Mouse (Mus musculus) stomach, embryonic 16.5 days (tissue): Measurements from ENCODE around the gene Ufc1. TPM values are rescaled to one million over a fixed set of nuclear protein-coding genes. Genes with fewer than 3 reads are reported as not detected.
"Not testable (repeated sequence)": the region's sequence is repeated elsewhere in the genome, so short reads cannot be mapped to it uniquely, and the experiment has no call there.

Source experiments
- ATAC-seq: fragments of 200-750 bp; cut with Nextera tagmentation; 2 replicates; pipeline ENCODE4 v1.8.0; 2017; ENCODE audit warnings: moderate number of reproducible peaks, moderate TSS enrichment; ENCODE audit not compliant: insufficient read depth, low FRiP score
- H3K27ac ChIP-seq: fragments of 300-500 bp; sonication (generic); 2 replicates; pipeline ENCODE4 v1.5.1; 2014; ENCODE audit warnings: low read length
- H3K27me3 ChIP-seq: fragments of 300-500 bp; sonication (generic); 2 replicates; pipeline ENCODE4 v1.6.1; 2014; ENCODE audit warnings: low read length, control low read depth, mixed read lengths; ENCODE audit not compliant: control insufficient read depth, insufficient read depth
- H3K36me3 ChIP-seq: fragments of 300-500 bp; sonication (generic); 2 replicates; pipeline ENCODE4 v1.6.1; 2014; ENCODE audit warnings: low read length; ENCODE audit not compliant: control insufficient read depth, insufficient read depth
- H3K4me1 ChIP-seq: fragments of 300-500 bp; sonication (generic); 2 replicates; pipeline ENCODE4 v1.6.1; 2014; ENCODE audit warnings: low read length, control low read depth, mixed read lengths; ENCODE audit not compliant: control insufficient read depth, insufficient read depth
- H3K4me2 ChIP-seq: fragments of 300-500 bp; sonication (generic); 2 replicates; pipeline ENCODE4 v1.6.1; 2014; ENCODE audit warnings: low read depth, low read length, mixed read lengths
- H3K4me3 ChIP-seq: fragments of 300-500 bp; sonication (generic); replicated peaks from 2 replicates; pipeline ENCODE4 v1.5.1; 2014; ENCODE audit warnings: mild to moderate bottlenecking, low read length
- H3K9ac ChIP-seq: fragments of 300-500 bp; sonication (generic); 2 replicates; pipeline ENCODE4 v1.6.1; 2014; ENCODE audit warnings: low read length
- H3K9me3 ChIP-seq: fragments of 300-500 bp; sonication (generic); replicated peaks from 2 replicates; pipeline ENCODE4 v1.6.1; 2016; ENCODE audit warnings: low read length, control low read depth; ENCODE audit not compliant: control insufficient read depth
- WGBS: fragments of 180-500 bp; shearing (Covaris S2); extraction: QIAGEN DNeasy Blood & Tissue Kit; methylation state at CpG from one replicate; pipeline ENCODE4 v1.1.7; 2014; 5-methylcytosine and 5-hydroxymethylcytosine counted together
- polyA plus RNA-seq: library from polyadenylated mRNA; unstranded; fragments of >200 nt; fragmentation: Nextera tagmentation; extraction: Ambion mirVana; gene quantifications from 2 replicates; pipeline ENCODE4 v1.2.1, GENCODE M21; 2015

Gene Ufc1
- polyA plus RNA-seq, 1 experiment from 2014 or later: 113 TPM

DNA sequence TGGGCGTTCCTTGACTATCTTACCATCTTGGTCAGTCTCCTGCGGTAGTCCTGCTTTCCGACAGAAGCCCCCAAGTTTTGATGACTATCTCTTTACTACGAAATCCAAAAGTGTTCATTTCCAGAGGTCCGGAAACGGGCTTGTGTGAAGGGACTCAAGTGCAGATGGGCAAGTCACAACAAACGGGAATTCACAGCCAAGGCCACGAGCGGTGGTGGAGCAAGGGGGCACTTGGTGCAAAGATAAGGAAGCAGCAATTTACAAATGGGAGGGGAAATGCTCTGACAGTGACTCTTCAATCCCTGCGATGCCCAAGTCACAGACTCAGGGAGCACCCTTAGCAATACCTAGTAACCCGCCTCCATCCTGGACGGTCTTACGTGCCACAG, 47.4 kb downstream of the Ufc1 start:
- H3K4me3 ChIP-seq: peak overlapping the region; percentile 50
- peak overlapping the region; percentile 70 for H3K9ac ChIP-seq
- 0 out of 2 replicates have a peak, but pooled peaks cover 10% of the 10 kb centered on the region for H3K36me3 ChIP-seq
- H3K9me3 ChIP-seq: no peaks in the 10 kb centered on the region
- H3K27me3 ChIP-seq: no peaks in the 10 kb centered on the region
- H3K27ac ChIP-seq: peak overlapping the region; percentile 97
- 8% methylated on average over 13 of the region's 13 CpGs for WGBS
- peaks cover 39% of the 10 kb centered on the region for H3K4me1 ChIP-seq
- H3K4me2 ChIP-seq: peak overlapping the region; percentile 59
- 0 out of 2 replicates have a peak, but pooled peaks have one; percentile 0 for ATAC-seq

DNA sequence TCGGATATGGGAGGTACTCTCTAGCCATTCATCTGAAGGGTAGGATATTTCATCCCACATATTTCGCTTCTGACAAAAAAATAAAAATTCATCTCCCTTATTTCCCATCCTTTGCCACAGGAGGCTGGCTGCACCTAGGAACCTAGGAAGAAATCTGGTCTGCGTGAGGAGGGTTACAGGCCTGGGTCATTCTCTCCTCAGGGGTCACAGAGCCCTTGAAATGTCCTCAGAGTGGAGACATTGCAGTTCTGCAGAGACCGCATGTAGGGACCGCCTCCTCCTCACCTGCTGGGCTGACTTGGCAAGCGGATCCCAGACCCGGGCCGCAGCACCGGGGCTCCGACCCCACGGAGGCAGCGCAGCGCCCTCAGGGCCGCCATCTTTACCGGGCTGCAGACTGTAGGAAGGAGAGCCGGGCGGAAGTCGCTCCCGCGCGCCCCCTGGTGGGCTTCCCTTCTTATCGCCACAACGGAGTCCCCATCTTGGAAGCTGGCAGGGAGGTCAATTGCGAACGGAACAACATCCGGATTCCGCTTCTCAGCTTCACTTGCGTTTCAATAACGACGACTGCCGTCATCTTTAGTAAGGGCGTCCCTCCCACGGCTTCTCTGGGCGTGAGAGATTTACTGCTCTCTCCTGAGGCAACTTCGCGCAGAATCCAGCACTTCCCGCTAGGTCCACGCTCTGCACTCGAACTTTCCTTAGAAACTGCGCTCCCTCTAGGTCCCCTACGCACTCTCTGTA, 47.9 kb downstream of the Ufc1 start:
- ATAC-seq: peak; percentile 91
- H3K9me3 ChIP-seq: no peaks in the 10 kb centered on the region
- no peaks in the 10 kb centered on the region for H3K27me3 ChIP-seq
- H3K4me2 ChIP-seq: peak overlapping the region; percentile 75
- WGBS: under 1% methylated on average over 41 of the region's 41 CpGs
- H3K4me1 ChIP-seq: peaks cover 33% of the 10 kb centered on the region
- H3K4me3 ChIP-seq: peak overlapping the region; percentile 83
- peak overlapping the region; percentile 97 for H3K9ac ChIP-seq
- H3K36me3 ChIP-seq: 0 out of 2 replicates have a peak, but pooled peaks cover 10% of the 10 kb centered on the region
- peak overlapping the region; percentile 97 for H3K27ac ChIP-seq

GRCm38 (mm10) chr1:171245353-171245752, 49.5 kb downstream of the Ufc1 start:
- Histone ChIP-seq H3K4me1 (peaks cover 30% of the 10 kb centered on the region), H3K4me3 (no peak overlapping the region)
- WGBS: 81% methylated on average over 8 of the region's 8 CpGs

GRCm38 (mm10) chr1:171241952-171242351, 52.9 kb downstream of the Ufc1 start:
- peaks cover 12% of the 10 kb centered on the region for H3K4me1 ChIP-seq

More at GRCm38 (mm10) chr1:171245353-171245752, 49.5 kb downstream of the Ufc1 start:
- Histone ChIP-seq H3K36me3 (peaks cover 13% of the 10 kb centered on the region; the same call in 1 of the 2 replicates), H3K9me3 (no peaks in the 10 kb centered on the region), H3K27me3 (no peaks in the 10 kb centered on the region), H3K9ac (no peak overlapping the region), H3K4me2 (peak overlapping the region; percentile 75; the same call in 1 of the 2 replicates), H3K27ac (no peak overlapping the region)
- no peak for ATAC-seq

DNA sequence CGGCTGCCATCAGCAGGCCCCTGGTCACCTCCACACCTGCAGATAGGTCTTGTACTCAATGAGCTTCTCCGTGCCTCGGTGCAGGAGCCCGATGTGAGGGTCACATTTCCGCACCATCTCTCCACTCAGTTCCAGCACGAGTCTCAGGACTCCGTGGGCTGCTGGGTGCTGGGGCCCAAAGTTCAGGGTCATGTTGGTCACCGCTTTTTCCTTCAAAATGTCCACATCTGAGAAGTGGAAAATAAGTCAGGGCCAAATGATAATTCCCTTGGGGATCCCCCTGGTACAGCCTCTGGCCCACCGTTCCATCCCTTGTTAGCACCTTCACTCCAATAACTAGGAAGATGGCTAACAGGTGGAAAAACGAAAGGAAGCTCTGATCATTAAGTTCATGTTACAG, 53.9 kb downstream of the Ufc1 start:
- 92% methylated on average over 10 of the region's 10 CpGs for WGBS
- Histone ChIP-seq H3K4me2 (no peak overlapping the region), H3K27ac (no peak overlapping the region), H3K36me3 (peaks cover 36% of the 10 kb centered on the region), H3K4me3 (no peak overlapping the region), H3K27me3 (no peaks in the 10 kb centered on the region), H3K9me3 (no peaks in the 10 kb centered on the region), H3K4me1 (peaks cover 7% of the 10 kb centered on the region), H3K9ac (no peak overlapping the region)
- no peak for ATAC-seq

More at GRCm38 (mm10) chr1:171241952-171242351, 52.9 kb downstream of the Ufc1 start:
- not testable (repeated sequence) for ATAC-seq, H3K9me3 ChIP-seq, H3K9ac ChIP-seq, H3K4me3 ChIP-seq, H3K27ac ChIP-seq, H3K27me3 ChIP-seq, H3K4me2 ChIP-seq
- WGBS: 79% methylated on average over 12 of the region's 12 CpGs
- H3K36me3 ChIP-seq: peaks cover 28% of the 10 kb centered on the region

DNA sequence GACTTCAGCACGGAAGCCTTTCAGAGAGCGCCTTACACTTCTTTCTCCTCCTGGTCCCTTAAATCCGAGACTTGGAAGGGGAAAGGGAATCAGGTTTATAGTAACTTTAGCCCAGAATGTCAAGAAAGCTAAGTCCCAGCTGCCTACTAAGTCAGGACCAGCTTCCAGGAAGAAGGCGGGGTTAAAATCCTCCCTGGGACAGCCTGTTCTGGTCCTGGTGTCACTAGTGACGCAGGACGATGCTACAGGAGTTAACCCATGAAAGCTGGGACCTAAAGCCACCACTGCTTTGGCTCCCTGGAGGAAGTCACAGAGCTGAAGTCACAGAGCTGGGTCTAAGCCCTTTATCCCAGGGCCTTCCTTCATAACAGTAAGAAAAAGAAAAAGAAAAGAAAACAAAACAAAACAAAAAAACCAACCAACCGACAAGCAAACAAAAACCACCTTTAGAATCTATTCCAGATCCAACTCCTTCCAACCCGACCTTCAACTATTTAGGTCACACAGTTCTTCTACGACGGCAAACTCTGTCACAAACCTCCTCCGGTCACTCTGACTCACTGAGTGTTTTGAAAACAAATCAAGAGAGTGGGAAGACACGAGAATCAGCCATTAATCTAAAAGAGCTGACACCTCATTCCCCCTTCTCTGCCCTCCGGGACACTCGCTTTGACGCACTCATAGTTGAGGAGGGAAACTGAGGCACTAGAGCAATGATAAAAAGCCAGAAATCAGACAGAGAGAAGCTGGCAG, 54.7 kb downstream of the Ufc1 start:
- H3K27ac ChIP-seq: no peak overlapping the region
- peaks cover 37% of the 10 kb centered on the region for H3K36me3 ChIP-seq
- H3K4me3 ChIP-seq: no peak overlapping the region
- no peaks in the 10 kb centered on the region for H3K27me3 ChIP-seq
- H3K4me1 ChIP-seq: 0 out of 2 replicates have a peak, but pooled peaks cover 2% of the 10 kb centered on the region
- WGBS: 58% methylated on average over 15 of the region's 15 CpGs
- no peak for ATAC-seq
- no peak overlapping the region for H3K4me2 ChIP-seq
- H3K9me3 ChIP-seq: no peaks in the 10 kb centered on the region
- no peak overlapping the region for H3K9ac ChIP-seq

Other genes starting within 250 kb of the Ufc1 start
- gene Fcgr3, start 230.1 kb downstream of the Ufc1 start, polyA plus RNA-seq: 17.7 and 20.2 TPM in 2 replicates
- gene Cfap126, start 181.1 kb downstream of the Ufc1 start, polyA plus RNA-seq: 2.1 and 3.1 TPM in 2 replicates
- gene Sdhc, start 144.4 kb downstream of the Ufc1 start, polyA plus RNA-seq: 282 and 298 TPM in 2 replicates
- gene Mpz, start 144.3 kb downstream of the Ufc1 start, polyA plus RNA-seq: 2.4 and 2.9 TPM in 2 replicates
- gene Pcp4l1, start 98.8 kb downstream of the Ufc1 start, polyA plus RNA-seq: 44.3 and 46.4 TPM in 2 replicates
- 1.7 and 1.8 TPM in 2 replicates for gene Nr1i3, start 81.1 kb downstream of the Ufc1 start, polyA plus RNA-seq
- 28.2 and 28.3 TPM in 2 replicates for gene Tomm40l, start 72.5 kb downstream of the Ufc1 start, polyA plus RNA-seq
- 257 and 347 TPM in 2 replicates for gene Apoa2, start 70.0 kb downstream of the Ufc1 start, polyA plus RNA-seq
- 68.0 and 77.1 TPM in 2 replicates for gene Fcer1g, start 60.7 kb downstream of the Ufc1 start, polyA plus RNA-seq
- gene Adamts4, start 44.6 kb downstream of the Ufc1 start, polyA plus RNA-seq: 11.0 and 12.8 TPM in 2 replicates
- 259 and 260 TPM in 2 replicates for gene Ndufs2, start 43.6 kb downstream of the Ufc1 start, polyA plus RNA-seq
- gene B4galt3, start 24.7 kb downstream of the Ufc1 start, polyA plus RNA-seq: 70.6 and 71.5 TPM in 2 replicates
- gene Ppox, start 13.8 kb downstream of the Ufc1 start, polyA plus RNA-seq: 44.6 and 54.5 TPM in 2 replicates
- 54.9 and 59.1 TPM in 2 replicates for gene Usp21, start 7.0 kb downstream of the Ufc1 start, polyA plus RNA-seq
- gene Dedd, start 34.1 kb upstream of the Ufc1 start, polyA plus RNA-seq: 48.0 and 54.7 TPM in 2 replicates
- 49.6 and 51.3 TPM in 2 replicates for gene Nit1, start 50.6 kb upstream of the Ufc1 start, polyA plus RNA-seq
- gene Pfdn2, start 50.6 kb upstream of the Ufc1 start, polyA plus RNA-seq: 81.2 and 109 TPM in 2 replicates
- 0.76 and 1.3 TPM in 2 replicates for gene Klhdc9, start 65.8 kb upstream of the Ufc1 start, polyA plus RNA-seq
- gene Nectin4, start 75.1 kb upstream of the Ufc1 start, polyA plus RNA-seq: 42.8 and 62.7 TPM in 2 replicates
- gene Arhgap30, start 93.9 kb upstream of the Ufc1 start, polyA plus RNA-seq: 2.9 and 3.8 TPM in 2 replicates
- 63.4 and 64.7 TPM in 2 replicates for gene Usf1, start 116.3 kb upstream of the Ufc1 start, polyA plus RNA-seq
- gene Tstd1, start 123.8 kb upstream of the Ufc1 start, polyA plus RNA-seq: 7.6 and 8.3 TPM in 2 replicates
- gene F11r, start 142.5 kb upstream of the Ufc1 start, polyA plus RNA-seq: 137 and 162 TPM in 2 replicates
- gene Alyref2, start 208.5 kb upstream of the Ufc1 start, polyA plus RNA-seq: 15.7 and 16.3 TPM in 2 replicates
- gene Itln1, start 240.3 kb upstream of the Ufc1 start, polyA plus RNA-seq: not detected in 2 replicates